Mouse (Mus musculus) heart, postnatal 36 days (tissue): ENCODE results near the gene Pitpnb. TPM values are rescaled to one million over a fixed set of nuclear protein-coding genes. Genes with fewer than 3 reads are reported as not detected.

Experiments
- DNase-seq, 2 experiments: peaks; one replicate each; pipeline ENCODE4 v3.0.0; 2021 to 2022
- intact Hi-C: fragments of 180-260 bp; cut with DNase I; formaldehyde crosslinking; loops from one replicate; pipeline ENCODE4 v1.15.1; 2025
- total RNA-seq, 2 experiments: library from RNA; stranded (reverse); gene quantifications; 2 replicates each; pipeline ENCODE4 v1.2.3; 2021

Gene Pitpnb
- total RNA-seq, 2 experiments from 2014 or later, result 41.7 to 45.3 TPM

DNA sequence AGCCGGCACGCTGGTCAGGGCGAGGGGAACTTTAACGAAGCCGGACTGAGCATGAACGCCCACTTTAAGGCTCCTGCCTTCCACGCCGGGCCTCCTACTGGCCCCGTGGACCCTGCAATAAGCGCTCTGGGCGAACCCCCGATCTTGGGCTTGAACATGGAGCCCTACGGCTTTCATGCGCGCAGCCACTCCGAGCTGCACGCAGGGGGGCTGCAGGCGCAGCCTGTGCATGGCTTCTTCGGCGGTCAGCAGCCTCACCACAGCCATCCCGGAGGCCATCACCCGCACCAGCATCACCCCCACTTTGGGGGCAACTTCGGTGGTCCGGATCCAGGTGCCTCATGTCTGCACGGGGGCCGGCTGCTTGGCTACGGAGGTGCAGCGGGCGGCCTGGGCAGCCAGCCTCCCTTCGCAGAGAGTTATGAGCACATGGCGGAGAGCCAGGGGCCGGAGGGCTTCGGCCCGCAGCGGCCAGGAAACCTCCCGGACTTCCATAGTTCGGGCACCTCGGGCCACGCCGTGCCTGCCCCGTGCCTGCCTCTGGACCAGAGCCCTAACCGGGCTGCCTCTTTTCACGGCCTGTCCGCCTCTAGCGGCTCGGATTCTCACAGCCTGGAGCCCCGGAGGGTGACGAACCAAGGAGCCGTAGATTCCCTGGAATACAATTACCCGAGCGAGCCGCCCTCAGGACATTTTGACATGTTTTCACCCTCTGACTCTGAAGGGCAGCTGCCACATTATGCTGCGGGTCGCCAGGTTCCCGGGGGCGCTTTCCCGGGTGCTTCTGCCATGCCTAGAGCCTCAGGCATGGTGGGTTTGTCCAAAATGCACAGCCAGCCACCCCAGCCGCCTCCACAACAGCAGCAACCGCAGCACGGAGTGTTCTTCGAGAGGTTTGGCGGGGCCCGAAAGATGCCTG, 87.9 kb downstream of the Pitpnb start:
- intact Hi-C loops, result loop anchor here (10.0 kb wide), 2 partner anchors 376 to 596 kb away; no protein-coding TSS in a partner anchor
- peak; percentile 44 to 61 for DNase-seq

- peak in 1 of 2 experiments; percentile 13 for DNase-seq
- intact Hi-C loops, result loop anchor here (10.0 kb wide), 2 partner anchors 376 to 596 kb away; no protein-coding TSS in a partner anchor
Measured at GRCm38 (mm10) chr5:111419121-111419881, 88.7 kb downstream of the Pitpnb start.

DNA sequence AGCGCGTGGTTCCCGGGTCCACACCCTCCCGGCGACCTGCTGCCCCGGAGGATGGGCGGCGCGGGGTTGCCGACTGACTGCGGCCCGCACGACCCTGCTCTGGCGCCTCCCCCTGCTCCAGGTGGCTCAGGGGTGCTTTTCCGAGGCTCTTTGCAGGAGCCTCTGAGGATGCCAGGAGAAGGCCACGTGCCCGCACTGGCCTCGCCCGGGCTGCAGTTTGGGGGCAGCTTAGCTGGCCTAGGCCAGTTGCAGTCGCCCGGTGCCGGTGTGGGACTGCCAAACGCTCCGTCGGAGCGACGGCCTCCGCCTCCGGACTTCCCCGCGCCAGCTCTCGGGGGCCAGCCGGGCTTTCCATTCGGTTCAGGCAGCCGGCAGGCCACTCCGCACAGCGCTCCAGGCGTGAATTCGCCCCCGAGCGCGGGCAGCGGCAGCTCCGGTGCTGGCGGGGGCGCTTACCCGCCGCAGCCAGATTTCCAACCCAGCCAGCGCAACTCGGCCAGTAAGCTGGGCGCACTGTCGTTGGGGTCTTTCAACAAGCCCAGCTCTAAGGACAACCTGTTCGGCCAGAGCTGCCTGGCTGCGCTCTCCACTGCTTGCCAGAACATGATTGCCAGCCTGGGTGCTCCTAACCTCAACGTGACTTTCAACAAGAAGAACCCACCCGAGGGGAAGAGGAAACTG, 89.6 kb downstream of the Pitpnb start:
- intact Hi-C loops, result no loop called here
- peak; percentile 14 to 37 for DNase-seq

- intact Hi-C loops, result no loop called here
- DNase-seq, result no peak
Measured at GRCm38 (mm10) chr5:111420896-111421295, 90.3 kb downstream of the Pitpnb start.

DNA sequence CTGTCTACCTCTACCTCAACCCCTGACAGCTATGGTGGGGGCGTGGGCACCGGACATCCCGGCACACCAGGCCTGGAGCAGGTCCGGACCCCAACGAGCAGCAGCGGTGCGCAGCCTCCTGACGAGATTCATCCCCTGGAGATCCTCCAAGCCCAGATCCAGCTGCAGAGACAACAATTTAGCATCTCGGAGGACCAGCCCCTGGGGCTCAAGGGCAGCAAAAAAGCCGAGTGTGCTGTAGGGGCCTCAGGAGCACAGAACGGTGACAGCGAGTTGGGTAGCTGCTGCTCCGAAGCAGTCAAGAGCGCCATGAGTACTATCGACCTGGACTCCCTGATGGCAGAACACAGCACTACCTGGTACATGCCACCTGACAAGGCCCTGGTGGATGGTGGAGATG, 90.9 kb downstream of the Pitpnb start:
- intact Hi-C loops, result no loop called here

GRCm38 (mm10) chr5:111422058-111422800, 91.7 kb downstream of the Pitpnb start:
- intact Hi-C loops, result no loop called here
- DNase-seq, result no peak

More for the DNA sequence above, 90.9 kb downstream of the Pitpnb start:
- no peak for DNase-seq

GRCm38 (mm10) chr5:111423011-111423410, 92.4 kb downstream of the Pitpnb start:
- DNase-seq, result no peak
- intact Hi-C loops, result no loop called here

- DNase-seq, result no peak
- intact Hi-C loops, result no loop called here
Measured at GRCm38 (mm10) chr5:111423616-111424015, 93.1 kb downstream of the Pitpnb start.

DNA sequence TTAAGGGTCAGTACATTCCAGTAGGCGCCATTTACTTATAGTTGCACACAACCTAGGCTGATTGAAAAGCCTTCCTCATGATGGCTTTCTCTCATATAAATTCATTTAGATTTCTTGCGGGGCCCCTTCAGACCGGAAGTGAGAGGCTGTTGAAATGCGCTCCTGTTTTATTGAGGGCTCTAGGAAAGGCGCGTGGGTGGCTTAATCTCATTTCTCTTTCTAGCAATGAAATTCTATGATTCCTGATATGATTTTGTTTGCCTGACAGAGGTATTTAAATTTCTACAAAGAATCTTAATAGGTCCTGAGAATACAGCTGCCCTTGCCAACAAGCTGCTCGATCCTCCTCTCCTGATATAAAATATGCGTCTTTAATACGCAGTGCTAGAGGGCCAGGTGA, 95.2 kb downstream of the Pitpnb start:
- intact Hi-C loops, result no loop called here
- DNase-seq, result no peak

- no peak for DNase-seq
- intact Hi-C loops, result no loop called here
Measured at GRCm38 (mm10) chr5:111426249-111426648, 95.7 kb downstream of the Pitpnb start.

DNA sequence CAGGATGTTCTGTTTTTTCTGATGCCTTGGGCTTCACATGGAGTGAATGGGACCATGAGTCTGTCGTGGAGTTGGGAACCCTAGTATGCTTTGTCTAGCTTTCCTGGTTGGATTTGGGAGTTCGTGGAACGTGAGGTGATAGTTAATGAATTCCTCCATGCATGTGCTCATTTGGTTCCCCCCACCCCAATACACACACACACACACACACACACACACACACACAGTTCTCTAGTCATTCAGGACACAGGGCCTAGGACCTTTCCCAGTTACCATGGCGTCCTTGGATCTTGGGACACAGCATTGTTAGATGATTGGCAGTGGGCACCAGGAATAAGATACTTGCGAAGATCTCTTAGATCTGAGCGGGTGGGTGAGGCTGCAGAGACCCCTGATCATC, 98.3 kb downstream of the Pitpnb start:
- DNase-seq, result no peak
- intact Hi-C loops, result no loop called here

- intact Hi-C loops, result no loop called here
- peak in 1 of 2 experiments; percentile 20 for DNase-seq
Measured at GRCm38 (mm10) chr5:111429726-111430125, 99.2 kb downstream of the Pitpnb start.

GRCm38 (mm10) chr5:111431007-111431730, 100.6 kb downstream of the Pitpnb start:
- DNase-seq, result peak in 1 of 2 experiments; percentile 35
- intact Hi-C loops, result no loop called here

- intact Hi-C loops, result no loop called here
- no peak for DNase-seq
Measured at GRCm38 (mm10) chr5:111432842-111433241, 102.3 kb downstream of the Pitpnb start.

- intact Hi-C loops, result no loop called here
Measured at GRCm38 (mm10) chr5:111434342-111434842, 103.8 kb downstream of the Pitpnb start.

DNA sequence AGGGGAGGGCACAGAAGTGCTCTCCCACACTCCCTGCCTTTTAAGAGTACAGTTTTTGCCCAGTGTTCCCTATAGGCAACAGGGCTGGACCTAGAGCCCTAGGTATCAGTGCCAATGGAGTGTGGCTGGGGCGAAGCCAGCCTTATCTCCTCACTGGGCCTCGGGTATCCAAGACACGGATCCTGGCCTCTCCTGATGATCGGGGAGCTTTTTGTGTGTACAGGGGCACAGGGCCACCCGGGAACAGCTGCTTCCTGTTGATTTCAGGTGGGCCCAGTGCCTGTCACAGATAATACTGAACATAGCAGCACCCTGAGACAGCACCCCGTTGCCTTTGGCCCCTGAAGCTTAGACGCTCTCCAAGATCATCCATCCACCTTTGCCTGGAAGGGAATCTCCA, 105.7 kb downstream of the Pitpnb start:
- no peak for DNase-seq
- intact Hi-C loops, result no loop called here

More at GRCm38 (mm10) chr5:111434342-111434842, 103.8 kb downstream of the Pitpnb start:
- DNase-seq, result no peak

DNA sequence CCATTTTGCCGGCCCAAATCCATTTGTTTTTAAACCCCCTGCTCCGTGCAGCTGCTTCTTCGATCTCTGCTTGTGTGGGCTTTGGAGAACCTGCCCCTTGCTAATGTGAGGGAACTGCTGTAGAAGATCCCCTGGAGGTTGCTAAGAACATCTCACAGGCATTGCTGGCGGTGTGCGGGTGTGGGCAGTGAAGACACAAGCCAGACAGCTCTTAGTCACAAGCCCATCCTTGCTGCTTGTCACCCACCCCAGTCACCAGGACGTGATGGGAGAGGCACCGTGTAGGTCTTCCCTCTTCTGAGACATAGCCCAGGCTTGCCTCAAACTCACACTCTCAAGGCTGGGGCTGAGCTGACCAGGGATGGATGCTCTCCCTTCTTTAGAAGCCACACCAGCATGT, 106.6 kb downstream of the Pitpnb start:
- intact Hi-C loops, result no loop called here
- no peak for DNase-seq
